Mouse (Mus musculus): ENCODE measurements around the gene Bmp7. TPM values are rescaled to one million over a fixed set of nuclear protein-coding genes. Genes with fewer than 3 reads are reported as not detected.

The Bmp7 gene
- polyA plus RNA-seq, 1 experiment from 2014 or later: 16.3 TPM

Small RNA genes within 50 kb of the gene (microRNA-seq; reads per million reads assigned to microRNA genes)
- gene Gm22773: not detected

Other genes starting within 250 kb of the Bmp7 start
- gene Spo11, start 37.4 kb upstream of the Bmp7 start, polyA plus RNA-seq (2016; fragmentation: Nextera tagmentation; extraction: Ambion mirVana): 0.22 and 0.27 TPM in 2 replicates
- gene Rae1, start 59.8 kb upstream of the Bmp7 start, polyA plus RNA-seq (2016; fragmentation: Nextera tagmentation; extraction: Ambion mirVana): 120 and 123 TPM in 2 replicates
- 48.2 and 52.0 TPM in 2 replicates for gene Rbm38, start 80.2 kb upstream of the Bmp7 start, polyA plus RNA-seq (2016; fragmentation: Nextera tagmentation; extraction: Ambion mirVana)
- 0.06 and 0.13 TPM in 2 replicates for gene Ctcfl, start 179.2 kb upstream of the Bmp7 start, polyA plus RNA-seq (2016; fragmentation: Nextera tagmentation; extraction: Ambion mirVana)
- not detected in 2 replicates for gene Pck1, start 212.7 kb upstream of the Bmp7 start, polyA plus RNA-seq (2016; fragmentation: Nextera tagmentation; extraction: Ambion mirVana)

Data from neural tube, embryonic 12.5 days (tissue).